Mouse (Mus musculus) liver, postnatal 0 days (tissue): ENCODE measurements at regions not wholly inside any gene's neighbourhood (a gene's known extent, or its start where the extent isn't known, plus 50 kb on each side); places are given as distances from the start of the nearest gene placed in this dataset.

ENCODE experiments used
- ATAC-seq: fragments of 200-750 bp; cut with Nextera tagmentation; 2 replicates; pipeline ENCODE4 v1.8.0; 2017; ENCODE audit warnings: mild to moderate bottlenecking, moderate library complexity
- DNase-seq: peaks from one replicate; pipeline ENCODE4 v3.0.0-alpha.2; 2016
- H3K27ac ChIP-seq: fragments of 300-500 bp; sonication (generic); 2 replicates; pipeline ENCODE4 v1.5.1; 2014; ENCODE audit warnings: antibody characterized with exemption, moderate library complexity, mild to moderate bottlenecking, low read depth
- H3K27me3 ChIP-seq: fragments of 300-500 bp; sonication (generic); 2 replicates; pipeline ENCODE4 v1.6.1; 2014; ENCODE audit warnings: low read length, control low read depth, mixed read lengths; ENCODE audit not compliant: insufficient read depth
- H3K36me3 ChIP-seq: fragments of 300-500 bp; sonication (generic); replicated peaks from 2 replicates; pipeline ENCODE4 v1.6.1; 2014; ENCODE audit warnings: mild to moderate bottlenecking, control low read depth, low read length, moderate library complexity, mixed read lengths; ENCODE audit not compliant: insufficient read depth
- H3K4me1 ChIP-seq: fragments of 300-500 bp; sonication (generic); 2 replicates; pipeline ENCODE4 v1.6.1; 2014; ENCODE audit warnings: antibody characterized with exemption, mild to moderate bottlenecking, control low read depth; ENCODE audit not compliant: insufficient read depth
- H3K4me2 ChIP-seq: fragments of 300-500 bp; sonication (generic); 2 replicates; pipeline ENCODE4 v1.6.1; 2014; ENCODE audit warnings: low read depth, mild to moderate bottlenecking, low read length, moderate library complexity, mixed read lengths
- H3K4me3 ChIP-seq: fragments of 300-500 bp; sonication (generic); 2 replicates; pipeline ENCODE4 v1.5.1; 2014; ENCODE audit warnings: low read depth, low read length
- H3K9ac ChIP-seq: fragments of 300-500 bp; sonication (generic); replicated peaks from 2 replicates; pipeline ENCODE4 v1.6.1; 2014; ENCODE audit warnings: mild to moderate bottlenecking, moderate library complexity
- H3K9me3 ChIP-seq: fragments of 300-500 bp; sonication (generic); 2 replicates; pipeline ENCODE4 v1.6.1; 2016; ENCODE audit warnings: mild to moderate bottlenecking, control low read depth, low read length, mixed read lengths
- CTCF ChIP-seq: sonication (generic); IDR thresholded peaks from 2 replicates; pipeline ENCODE4 v1.5.1; 2016; ENCODE audit warnings: antibody characterized with exemption, low read depth
- EP300 ChIP-seq: IDR thresholded peaks from 2 replicates; pipeline ENCODE4 v1.6.1; 2016; ENCODE audit warnings: antibody characterized with exemption, low read depth, mild to moderate bottlenecking
- WGBS: fragments of 180-500 bp; shearing (Covaris S2); extraction: QIAGEN DNeasy Blood & Tissue Kit; methylation state at CpG from one replicate; pipeline ENCODE4 v1.1.7; 2014; ENCODE audit not compliant: insufficient replicate concordance; 5-methylcytosine and 5-hydroxymethylcytosine counted together

DNA sequence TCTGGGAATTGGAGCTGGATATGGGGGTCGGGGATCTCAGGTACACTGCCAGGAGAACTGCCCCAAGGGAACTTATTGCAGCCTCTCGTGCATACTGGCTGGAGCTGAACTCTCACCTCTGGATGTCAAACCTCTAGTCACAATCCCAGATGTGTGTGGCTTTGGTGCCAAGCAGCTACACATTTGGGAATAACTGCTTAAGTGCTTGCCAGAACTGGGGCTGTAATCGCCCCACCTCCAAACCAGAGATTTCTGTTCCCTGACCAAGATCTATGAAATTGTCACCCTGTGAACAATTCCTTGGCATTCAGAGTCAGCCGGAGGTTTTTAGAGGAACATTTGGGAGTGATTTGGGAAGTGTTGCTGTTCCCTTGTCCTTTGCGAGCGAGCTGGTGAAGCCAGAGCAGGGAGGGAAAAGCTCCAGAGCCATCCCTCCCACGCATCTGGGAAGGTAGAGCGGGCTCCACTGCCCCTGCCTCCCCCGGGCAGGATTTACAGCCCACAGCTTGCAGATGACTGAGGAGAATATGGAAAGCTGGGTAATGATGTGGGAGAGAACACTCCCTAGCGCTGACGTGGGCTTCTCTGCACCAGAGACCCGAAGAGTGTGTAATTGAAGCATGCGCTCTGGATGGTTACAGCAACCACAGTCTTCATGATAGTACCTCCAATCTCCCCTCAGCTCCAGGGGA, 336.1 kb downstream of the Rps24 start:
- no peak overlapping the region for H3K27ac ChIP-seq
- 68% methylated on average over 13 of the region's 13 CpGs for WGBS
- H3K4me1 ChIP-seq: no peaks in the 10 kb centered on the region
- TF ChIP-seq CTCF: no peak
- no peak for TF ChIP-seq EP300
- no peak for DNase-seq
- no peak overlapping the region for H3K9ac ChIP-seq
- no peak for ATAC-seq
- H3K4me3 ChIP-seq: no peak overlapping the region
- H3K4me2 ChIP-seq: no peak overlapping the region
- H3K27me3 ChIP-seq: no peaks in the 10 kb centered on the region
- no peaks in the 10 kb centered on the region for H3K9me3 ChIP-seq
- H3K36me3 ChIP-seq: no peaks in the 10 kb centered on the region

GRCm38 (mm10) chr14:24824351-24824750, 337.4 kb downstream of the Rps24 start:
- Histone ChIP-seq H3K27ac (no peak overlapping the region), H3K4me3 (no peak overlapping the region), H3K9me3 (no peaks in the 10 kb centered on the region), H3K4me2 (no peak overlapping the region), H3K9ac (no peak overlapping the region), H3K36me3 (no peaks in the 10 kb centered on the region), H3K27me3 (no peaks in the 10 kb centered on the region), H3K4me1 (no peaks in the 10 kb centered on the region)
- ATAC-seq (no peak), DNase-seq (no peak)
- TF ChIP-seq CTCF (no peak), EP300 (no peak)
- WGBS: 68% methylated on average over 2 of the region's 2 CpGs

GRCm38 (mm10) chr14:24825722-24826386, 338.9 kb downstream of the Rps24 start:
- 66% methylated on average over 11 of the region's 11 CpGs for WGBS
- Histone ChIP-seq H3K27me3 (no peaks in the 10 kb centered on the region), H3K27ac (no peak overlapping the region), H3K4me3 (no peak overlapping the region), H3K9ac (no peak overlapping the region), H3K4me2 (no peak overlapping the region), H3K4me1 (no peaks in the 10 kb centered on the region), H3K36me3 (no peaks in the 10 kb centered on the region), H3K9me3 (no peaks in the 10 kb centered on the region)
- no peak for ATAC-seq
- TF ChIP-seq EP300 (no peak), CTCF (no peak)
- no peak for DNase-seq

DNA sequence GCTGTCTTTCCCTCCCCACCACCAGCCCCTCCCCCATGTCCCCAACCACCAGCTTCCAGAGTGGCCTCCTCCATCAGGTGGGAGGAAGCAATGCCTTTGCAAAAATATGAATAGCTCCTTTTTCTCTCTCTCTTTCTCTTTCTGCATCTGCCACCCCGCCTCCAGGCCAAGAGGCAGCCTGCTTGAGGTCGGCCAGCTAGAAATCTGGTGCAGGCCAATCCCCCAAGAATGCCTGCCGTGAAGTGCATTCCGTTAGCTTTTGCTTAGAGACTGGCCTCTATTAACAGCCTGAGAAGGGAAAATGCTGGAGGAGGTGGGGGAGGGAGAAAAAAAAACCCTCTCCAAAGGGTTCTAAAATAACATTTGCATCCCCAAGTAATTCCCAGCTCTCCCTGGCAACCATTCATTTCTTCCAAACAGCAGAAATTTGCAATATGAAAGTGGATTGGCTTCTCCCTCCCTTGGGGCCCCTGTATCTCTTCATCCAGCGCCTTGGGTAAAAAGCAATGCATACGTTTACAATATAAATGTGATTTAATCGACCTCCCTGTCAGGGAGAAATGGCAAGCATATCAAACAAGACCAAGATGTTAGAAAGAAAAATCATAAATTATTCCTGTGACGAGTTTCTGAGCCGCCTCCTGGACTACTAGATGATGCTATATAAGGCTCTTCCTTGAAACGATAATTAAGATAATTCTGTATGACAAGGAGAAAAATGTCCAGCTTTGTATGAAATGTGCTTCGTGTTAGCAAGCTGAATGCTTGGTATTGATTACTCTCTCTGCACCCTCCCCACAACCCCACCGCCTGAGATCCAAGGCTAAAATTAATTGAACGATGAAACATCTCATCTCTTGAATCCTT, 339.8 kb downstream of the Rps24 start:
- H3K9me3 ChIP-seq: no peaks in the 10 kb centered on the region
- no peaks in the 10 kb centered on the region for H3K36me3 ChIP-seq
- no peak for TF ChIP-seq EP300
- no peak for TF ChIP-seq CTCF
- no peak overlapping the region for H3K4me3 ChIP-seq
- no peak overlapping the region for H3K9ac ChIP-seq
- ATAC-seq (no peak), DNase-seq (no peak)
- no peak overlapping the region for H3K4me2 ChIP-seq
- no peaks in the 10 kb centered on the region for H3K27me3 ChIP-seq
- H3K4me1 ChIP-seq: no peaks in the 10 kb centered on the region
- no peak overlapping the region for H3K27ac ChIP-seq
- WGBS: 58% methylated on average over 13 of the region's 13 CpGs

DNA sequence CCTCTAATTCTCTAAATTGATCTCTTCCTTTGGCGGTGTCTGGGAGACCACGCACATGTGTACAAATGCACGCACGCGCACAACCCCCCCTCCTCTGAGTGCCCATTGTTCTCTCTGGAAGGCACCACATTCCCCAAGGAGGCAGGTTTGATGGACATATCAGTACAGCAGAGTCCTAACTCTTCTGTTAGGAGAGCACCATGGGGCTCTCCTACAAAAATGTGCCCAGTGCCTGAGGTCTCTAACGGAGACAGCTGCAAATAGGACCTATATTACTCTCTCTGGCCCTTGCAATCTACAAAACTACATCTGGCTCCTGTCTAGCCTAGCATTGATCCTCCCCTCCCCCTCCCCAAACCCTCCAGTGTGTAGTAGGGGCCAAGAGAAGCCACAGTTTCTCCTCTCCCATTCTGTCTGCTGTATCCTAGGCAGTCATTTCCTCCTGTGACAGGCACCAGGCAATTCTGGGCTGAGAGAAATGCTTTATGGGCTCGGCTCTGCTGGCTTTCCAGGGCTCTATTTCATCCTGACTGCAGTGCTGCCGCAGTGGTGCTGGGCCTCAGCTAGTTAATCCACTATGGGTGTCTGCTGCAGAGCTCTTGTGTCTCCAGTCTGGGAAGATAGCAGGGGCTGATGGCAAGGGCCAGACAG, 340.6 kb downstream of the Rps24 start:
- Histone ChIP-seq H3K36me3 (no peaks in the 10 kb centered on the region), H3K9me3 (no peaks in the 10 kb centered on the region), H3K4me2 (no peak overlapping the region), H3K4me1 (no peaks in the 10 kb centered on the region), H3K27ac (no peak overlapping the region), H3K27me3 (no peaks in the 10 kb centered on the region), H3K4me3 (no peak overlapping the region), H3K9ac (no peak overlapping the region)
- no peak for TF ChIP-seq CTCF
- no peak for TF ChIP-seq EP300
- no peak for DNase-seq
- WGBS: 45% methylated on average over 8 of the region's 8 CpGs
- no peak for ATAC-seq

DNA sequence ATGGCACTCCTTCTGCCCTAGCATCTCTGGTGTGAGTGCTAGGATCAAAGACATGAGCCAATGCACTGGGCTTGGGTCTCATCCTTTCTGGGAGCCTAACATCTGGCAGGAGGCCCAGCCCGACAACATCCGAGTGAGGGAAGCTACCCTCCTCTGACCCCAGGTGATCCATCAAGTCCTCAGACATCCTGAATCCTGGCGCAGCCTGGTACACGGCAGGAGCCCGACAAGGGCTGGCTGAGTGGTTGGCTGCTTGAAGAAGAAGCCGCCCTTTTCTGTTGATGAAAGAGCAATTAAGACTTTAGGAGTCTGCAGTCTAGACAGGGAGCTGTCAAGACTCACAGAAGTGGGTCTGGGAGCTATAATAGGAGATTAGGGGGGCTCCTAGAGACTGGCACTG, 342.1 kb downstream of the Rps24 start:
- Histone ChIP-seq H3K27me3 (no peaks in the 10 kb centered on the region), H3K4me2 (no peak overlapping the region), H3K36me3 (no peaks in the 10 kb centered on the region), H3K4me3 (no peak overlapping the region), H3K9ac (no peak overlapping the region), H3K9me3 (no peaks in the 10 kb centered on the region), H3K27ac (no peak overlapping the region), H3K4me1 (no peaks in the 10 kb centered on the region)
- no peak for DNase-seq
- TF ChIP-seq CTCF: no peak
- TF ChIP-seq EP300: no peak
- ATAC-seq: no peak
- 37% methylated on average over 6 of the region's 6 CpGs for WGBS
